Mouse (Mus musculus) thymus, postnatal 0 days (tissue): ENCODE data around the gene Prss34. TPM values are rescaled to one million over a fixed set of nuclear protein-coding genes. Genes with fewer than 3 reads are reported as not detected.

Source experiments
- DNase-seq: peaks from one replicate; pipeline ENCODE4 v3.0.0-alpha.2; 2015; ENCODE audit warnings: low spot score
- polyA plus RNA-seq: library from polyadenylated mRNA; unstranded; fragments of >200 nt; fragmentation: Nextera tagmentation; extraction: Ambion mirVana; gene quantifications from 2 replicates; pipeline ENCODE4 v1.2.1, GENCODE M21; 2015

Prss34 gene
- polyA plus RNA-seq, result 1.2 and 2.1 TPM in 2 replicates

GRCm38 (mm10) chr17:25298094-25298493 is at the start of gene Prss34:
Prss34 (plus strand) TSS chr17:25298394.
- no peak for DNase-seq

- DNase-seq, result no peak
Observed at GRCm38 (mm10) chr17:25250181-25250835, 47.9 kb upstream of the Prss34 start.

- DNase-seq, result no peak
Observed at GRCm38 (mm10) chr17:25252643-25253042, 45.6 kb upstream of the Prss34 start.

- peak; percentile 90 for DNase-seq
Observed at GRCm38 (mm10) chr17:25253760-25254159, 44.4 kb upstream of the Prss34 start.

- DNase-seq, result no peak
Observed at GRCm38 (mm10) chr17:25255110-25255509, 43.1 kb upstream of the Prss34 start.

GRCm38 (mm10) chr17:25256140-25256754 is 41.9 kb upstream of the Prss34 start, which contains the start of gene Baiap3:
Baiap3 (minus strand) TSS chr17:25256364.
- peak; percentile 47 for DNase-seq

GRCm38 (mm10) chr17:25257804-25258261 is 40.4 kb upstream of the Prss34 start:
- DNase-seq, result peak; percentile 88

- no peak for DNase-seq
Observed at GRCm38 (mm10) chr17:25264453-25264852, 33.7 kb upstream of the Prss34 start.

GRCm38 (mm10) chr17:25270795-25271335 is 27.3 kb upstream of the Prss34 start:
- DNase-seq, result no peak

GRCm38 (mm10) chr17:25272326-25272725 is 25.9 kb upstream of the Prss34 start:
- DNase-seq, result no peak

GRCm38 (mm10) chr17:25272951-25273705 is 25.1 kb upstream of the Prss34 start:
- peak; percentile 89 for DNase-seq

- peak; percentile 99 for DNase-seq
Observed at GRCm38 (mm10) chr17:25273706-25274501, 24.3 kb upstream of the Prss34 start.

GRCm38 (mm10) chr17:25274571-25275346 is 23.4 kb upstream of the Prss34 start, which contains the start of gene Ube2i:
Ube2i (minus strand) TSS chr17:25274622.
- no peak for DNase-seq

- no peak for DNase-seq
Observed at GRCm38 (mm10) chr17:25275833-25276232, 22.4 kb upstream of the Prss34 start.

GRCm38 (mm10) chr17:25282133-25282532 is 16.1 kb upstream of the Prss34 start:
- DNase-seq, result peak; percentile 27

GRCm38 (mm10) chr17:25285033-25285432 is 13.2 kb upstream of the Prss34 start:
- DNase-seq, result peak; percentile 75

- peak; percentile 51 for DNase-seq
Observed at GRCm38 (mm10) chr17:25288842-25289241, 9.4 kb upstream of the Prss34 start.

- DNase-seq, result no peak
Observed at GRCm38 (mm10) chr17:25290411-25290810, 7.8 kb upstream of the Prss34 start.

GRCm38 (mm10) chr17:25293495-25293894 is 4.7 kb upstream of the Prss34 start:
- DNase-seq, result no peak

- DNase-seq, result no peak
Observed at GRCm38 (mm10) chr17:25294111-25294510, 4.1 kb upstream of the Prss34 start.
